Mouse (Mus musculus): ENCODE data around the gene Gstp3.
"Not testable (repeated sequence)": the region's sequence is repeated elsewhere in the genome, so short reads cannot be mapped to it uniquely, and the experiment has no call there.

The Gstp3 gene

GRCm38 (mm10) chr19:4063357-4063756, 4.0 kb upstream of the Gstp3 start:
- in situ Hi-C loops (cut with MseI, MboI), result not testable (repeated sequence)

GRCm38 (mm10) chr19:4060899-4061465, 1.6 kb upstream of the Gstp3 start:
- in situ Hi-C loops (cut with MseI, MboI), result no loop called here

GRCm38 (mm10) chr19:4060044-4060898, 902 bp upstream of the Gstp3 start:
- in situ Hi-C loops (cut with MseI, MboI), result not testable (repeated sequence)

- in situ Hi-C loops (cut with MseI, MboI), result no loop called here
These were observed 788 bp downstream of the Gstp3 start for GRCm38 (mm10) chr19:4058581-4058980.

GRCm38 (mm10) chr19:4057962-4058361, 1.4 kb downstream of the Gstp3 start:
- in situ Hi-C loops (cut with MseI, MboI), result no loop called here

- in situ Hi-C loops (cut with MseI, MboI), result no loop called here
These were observed 2.0 kb downstream of the Gstp3 start for GRCm38 (mm10) chr19:4057389-4057788.

- in situ Hi-C loops (cut with MseI, MboI), result no loop called here
These were observed 2.6 kb downstream of the Gstp3 start for GRCm38 (mm10) chr19:4056727-4057126.

- in situ Hi-C loops (cut with MseI, MboI), result no loop called here
These were observed 3.2 kb downstream of the Gstp3 start for GRCm38 (mm10) chr19:4055947-4056693.

GRCm38 (mm10) chr19:4055216-4055946, 4.0 kb downstream of the Gstp3 start:
- in situ Hi-C loops (cut with MseI, MboI), result no loop called here

- in situ Hi-C loops (cut with MseI, MboI), result loop anchor here (5.0 kb wide), 2 partner anchors 33 to 37 kb away; no protein-coding TSS in a partner anchor
These were observed 4.8 kb downstream of the Gstp3 start for GRCm38 (mm10) chr19:4054613-4055012.

- in situ Hi-C loops (cut with MseI, MboI), result loop anchor here (5.0 kb wide), 2 partner anchors 35 kb away; no protein-coding TSS in a partner anchor
These were observed 6.8 kb downstream of the Gstp3 start for GRCm38 (mm10) chr19:4052516-4053030.

- in situ Hi-C loops (cut with MseI, MboI), result loop anchor here (5.0 kb wide), 2 partner anchors 35 kb away; no protein-coding TSS in a partner anchor
These were observed 7.4 kb downstream of the Gstp3 start for GRCm38 (mm10) chr19:4051741-4052515.

GRCm38 (mm10) chr19:4051016-4051415, 8.4 kb downstream of the Gstp3 start:
- in situ Hi-C loops (cut with MseI, MboI), result loop anchor here (5.0 kb wide), 2 partner anchors 34 to 36 kb away; no protein-coding TSS in a partner anchor

- in situ Hi-C loops (cut with MseI, MboI), result not testable (repeated sequence)
These were observed 10.3 kb downstream of the Gstp3 start for GRCm38 (mm10) chr19:4049069-4049468.

- in situ Hi-C loops (cut with MseI, MboI), result no loop called here
These were observed 11.5 kb downstream of the Gstp3 start for GRCm38 (mm10) chr19:4047859-4048258.

GRCm38 (mm10) chr19:4046866-4047254, 12.5 kb downstream of the Gstp3 start:
- in situ Hi-C loops (cut with MseI, MboI), result no loop called here

GRCm38 (mm10) chr19:4045966-4046865, 13.2 kb downstream of the Gstp3 start, which contains the start of gene Gstp2:
Gstp2 (minus strand) TSS chr19:4046023.
- in situ Hi-C loops (cut with MseI, MboI), result no loop called here

- in situ Hi-C loops (cut with MseI, MboI), result not testable (repeated sequence)
These were observed 15.3 kb downstream of the Gstp3 start for GRCm38 (mm10) chr19:4044109-4044508.

GRCm38 (mm10) chr19:4042124-4042523, 17.2 kb downstream of the Gstp3 start:
- in situ Hi-C loops (cut with MseI, MboI), result no loop called here

Data from mouse trophoblast stem cell (cell line).